Mouse (Mus musculus) kidney, embryonic 16.5 days (tissue): ENCODE measurements around the gene Fam213b. TPM values are rescaled to one million over a fixed set of nuclear protein-coding genes. Genes with fewer than 3 reads are reported as not detected.

Experiments used
- ATAC-seq: fragments of 200-750 bp; cut with Nextera tagmentation; 2 replicates; pipeline ENCODE4 v1.8.0; 2017; ENCODE audit warnings: moderate TSS enrichment; ENCODE audit not compliant: low FRiP score, low TSS enrichment
- H3K27ac ChIP-seq: fragments of 300-500 bp; sonication (generic); 2 replicates; pipeline ENCODE4 v1.5.1; 2014; ENCODE audit warnings: low read length
- H3K27me3 ChIP-seq: fragments of 300-500 bp; sonication (generic); 2 replicates; pipeline ENCODE4 v1.6.1; 2014; ENCODE audit warnings: low read length, control low read depth, mixed read lengths; ENCODE audit not compliant: insufficient read depth
- H3K36me3 ChIP-seq: fragments of 300-500 bp; sonication (generic); 2 replicates; pipeline ENCODE4 v1.6.1; 2014; ENCODE audit warnings: low read length, control low read depth, mixed read lengths; ENCODE audit not compliant: insufficient read depth
- H3K4me1 ChIP-seq: fragments of 300-500 bp; sonication (generic); 2 replicates; pipeline ENCODE4 v1.6.1; 2014; ENCODE audit warnings: low read length, control low read depth, mixed read lengths; ENCODE audit not compliant: insufficient read depth
- H3K4me2 ChIP-seq: fragments of 300-500 bp; sonication (generic); replicated peaks from 2 replicates; pipeline ENCODE4 v1.6.1; 2014; ENCODE audit warnings: low read depth, low read length
- H3K4me3 ChIP-seq: fragments of 300-500 bp; sonication (generic); 2 replicates; pipeline ENCODE4 v1.5.1; 2014; ENCODE audit warnings: mild to moderate bottlenecking, low read length
- H3K9ac ChIP-seq: fragments of 300-500 bp; sonication (generic); replicated peaks from 2 replicates; pipeline ENCODE4 v1.6.1; 2014; ENCODE audit warnings: low read length
- H3K9me3 ChIP-seq: fragments of 300-500 bp; sonication (generic); 2 replicates; pipeline ENCODE4 v1.6.1; 2016; ENCODE audit warnings: low read length, control low read depth
- WGBS: fragments of 180-500 bp; shearing (Covaris S2); extraction: QIAGEN DNeasy Blood & Tissue Kit; methylation state at CpG from one replicate; pipeline ENCODE4 v1.1.7; 2014; 5-methylcytosine and 5-hydroxymethylcytosine counted together
- polyA plus RNA-seq: library from polyadenylated mRNA; unstranded; fragments of >200 nt; fragmentation: Nextera tagmentation; extraction: Ambion mirVana; gene quantifications from 2 replicates; pipeline ENCODE4 v1.2.1, GENCODE M21; 2015

Gene Fam213b
- polyA plus RNA-seq, 1 experiment from 2014 or later, result 42.2 TPM

DNA sequence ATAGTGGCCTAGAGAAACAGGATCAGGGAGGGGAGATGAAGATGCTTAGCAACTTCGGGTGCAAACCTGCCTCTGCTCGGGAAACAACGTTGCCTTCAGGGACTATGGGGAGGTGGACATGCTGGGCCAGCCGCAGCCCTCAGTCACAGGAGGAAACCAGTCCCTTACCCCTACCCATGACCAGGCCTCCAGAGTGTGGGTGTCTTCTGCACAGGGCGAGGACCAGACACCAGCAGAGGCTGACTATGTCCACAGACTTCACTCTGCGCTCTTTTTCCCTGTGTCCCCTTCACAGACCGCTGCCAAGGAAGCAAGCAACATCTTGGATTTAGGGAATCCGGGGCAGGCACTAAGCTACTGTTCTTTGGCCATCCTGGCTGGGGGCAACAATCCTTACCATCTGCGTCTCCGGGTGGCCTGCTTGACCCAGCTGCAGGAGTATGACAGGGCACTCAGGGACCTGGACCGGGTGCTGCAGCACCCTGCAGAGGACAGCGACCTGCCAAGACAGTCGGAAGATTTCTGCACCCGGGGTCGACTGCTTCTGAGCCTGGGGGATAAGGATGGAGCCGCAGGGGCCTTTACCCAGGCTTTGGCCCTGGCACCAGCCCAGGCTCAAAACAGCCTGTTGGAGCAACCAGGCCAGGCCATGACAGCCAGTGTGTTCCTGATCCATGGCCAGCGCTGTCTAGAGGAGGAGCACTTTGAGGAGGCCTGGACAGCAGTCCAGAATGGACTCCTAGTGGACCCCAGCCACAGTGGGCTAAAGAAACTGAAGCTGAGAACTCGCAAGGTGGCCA is 33.8 kb downstream of the Fam213b start:
- Histone ChIP-seq H3K9me3 (no peaks in the 10 kb centered on the region), H3K4me2 (peak overlapping the region; percentile 60), H3K27me3 (no peaks in the 10 kb centered on the region), H3K4me3 (peak overlapping the region; percentile 45; the same call in 1 of the 2 replicates), H3K27ac (peak overlapping the region; percentile 77), H3K9ac (peak overlapping the region; percentile 58; the same call in 1 of the 2 replicates), H3K36me3 (no peaks in the 10 kb centered on the region), H3K4me1 (0 out of 2 replicates have a peak, but pooled peaks cover 7% of the 10 kb centered on the region)
- ATAC-seq, result no peak
- WGBS, result 76% methylated on average over 18 of the region's 18 CpGs

DNA sequence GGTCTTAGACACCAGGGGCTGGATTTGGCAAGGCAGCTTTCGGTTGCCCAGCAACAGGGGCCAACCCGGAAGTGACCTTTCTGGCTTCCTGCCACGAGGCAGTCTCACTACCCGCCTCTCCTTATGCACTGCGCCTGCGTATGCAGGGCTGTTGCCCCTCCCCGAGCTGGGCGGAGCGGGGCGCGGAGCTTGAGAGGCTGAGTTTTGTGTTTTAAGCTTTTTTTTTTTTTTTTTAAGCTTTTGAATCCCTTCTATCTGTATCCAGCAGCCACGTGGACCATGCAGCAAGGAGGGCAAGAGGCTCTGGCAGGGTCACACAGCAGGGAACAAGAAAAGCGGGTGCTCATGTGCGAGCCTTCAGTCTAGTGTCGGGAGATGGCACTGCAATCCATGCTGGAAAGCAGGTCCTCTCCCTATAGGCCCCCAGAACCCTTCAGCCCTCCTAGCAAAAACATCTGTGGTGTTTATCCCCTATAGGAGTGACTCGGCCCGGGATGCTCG is 34.6 kb downstream of the Fam213b start:
- under 1% methylated on average over 18 of the region's 18 CpGs for WGBS
- ATAC-seq, result peak; percentile 91

DNA sequence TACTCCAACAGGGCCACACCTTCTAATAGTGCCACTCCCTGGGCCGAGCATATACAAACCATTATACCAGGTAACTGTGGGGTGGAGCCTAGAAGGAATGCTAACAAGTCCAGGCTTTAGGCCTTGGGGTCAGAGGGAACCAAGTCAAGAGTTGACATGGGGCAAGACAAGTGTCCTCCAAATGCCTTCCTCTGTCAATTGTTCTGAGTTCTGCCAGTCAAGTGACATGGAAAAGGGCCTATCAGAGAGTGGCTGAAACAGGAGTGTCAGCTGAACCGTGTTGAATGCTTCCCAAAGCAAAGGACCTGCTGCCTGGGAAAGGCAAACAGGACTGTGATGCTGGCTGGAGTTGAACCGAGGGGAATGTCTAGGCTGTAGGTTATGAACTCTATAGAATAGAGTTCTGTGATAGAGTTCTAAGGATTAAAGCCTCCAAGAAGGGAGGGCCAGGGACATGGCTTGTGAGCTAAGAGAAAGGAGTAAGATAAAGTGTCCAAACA is 35.4 kb downstream of the Fam213b start:
- Histone ChIP-seq H3K4me2 (no peak overlapping the region), H3K4me1 (0 out of 2 replicates have a peak, but pooled peaks cover 7% of the 10 kb centered on the region), H3K9ac (no peak overlapping the region), H3K36me3 (no peaks in the 10 kb centered on the region), H3K27ac (0 out of 2 replicates have a peak overlapping the region, but pooled peaks have one; percentile 77), H3K27me3 (no peaks in the 10 kb centered on the region), H3K9me3 (no peaks in the 10 kb centered on the region), H3K4me3 (no peak overlapping the region)
- ATAC-seq, result no peak
- WGBS, result 88% methylated on average over 3 of the region's 3 CpGs

More for the DNA sequence above, 34.6 kb downstream of the Fam213b start:
- Histone ChIP-seq H3K36me3 (no peaks in the 10 kb centered on the region), H3K4me2 (peak overlapping the region; percentile 60), H3K4me3 (peak overlapping the region; percentile 45), H3K27me3 (no peaks in the 10 kb centered on the region), H3K9ac (peak overlapping the region; percentile 58), H3K27ac (peak overlapping the region; percentile 77), H3K9me3 (no peaks in the 10 kb centered on the region), H3K4me1 (0 out of 2 replicates have a peak, but pooled peaks cover 7% of the 10 kb centered on the region)

DNA sequence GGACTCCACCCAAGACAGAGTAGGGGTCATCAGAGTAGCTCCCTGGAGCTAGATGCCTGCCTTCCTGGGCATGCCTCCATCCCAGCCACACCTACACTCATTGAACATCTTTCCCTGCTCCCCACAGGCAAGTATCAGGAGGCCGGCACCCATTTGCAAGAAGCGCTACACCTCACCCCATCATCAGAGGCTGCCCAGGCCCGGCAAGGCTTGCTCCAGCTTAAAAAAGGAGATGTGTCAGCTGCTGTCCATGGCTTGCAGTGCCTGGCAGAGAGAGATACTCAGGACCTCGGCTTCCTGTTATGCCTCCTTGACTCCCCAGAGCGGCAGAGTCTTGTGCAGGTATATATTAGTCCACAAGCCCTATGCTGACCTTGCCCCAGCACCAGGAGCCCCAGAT is 37.0 kb downstream of the Fam213b start:
- no peak overlapping the region for H3K4me2 ChIP-seq
- no peak overlapping the region for H3K4me3 ChIP-seq
- H3K4me1 ChIP-seq, result 0 out of 2 replicates have a peak, but pooled peaks cover 7% of the 10 kb centered on the region
- no peak for ATAC-seq
- no peaks in the 10 kb centered on the region for H3K36me3 ChIP-seq
- no peaks in the 10 kb centered on the region for H3K9me3 ChIP-seq
- 78% methylated on average over 5 of the region's 5 CpGs for WGBS
- no peak overlapping the region for H3K9ac ChIP-seq
- H3K27ac ChIP-seq, result no peak overlapping the region
- peaks cover 4% of the 10 kb centered on the region; the same call in 1 of the 2 replicates for H3K27me3 ChIP-seq

DNA sequence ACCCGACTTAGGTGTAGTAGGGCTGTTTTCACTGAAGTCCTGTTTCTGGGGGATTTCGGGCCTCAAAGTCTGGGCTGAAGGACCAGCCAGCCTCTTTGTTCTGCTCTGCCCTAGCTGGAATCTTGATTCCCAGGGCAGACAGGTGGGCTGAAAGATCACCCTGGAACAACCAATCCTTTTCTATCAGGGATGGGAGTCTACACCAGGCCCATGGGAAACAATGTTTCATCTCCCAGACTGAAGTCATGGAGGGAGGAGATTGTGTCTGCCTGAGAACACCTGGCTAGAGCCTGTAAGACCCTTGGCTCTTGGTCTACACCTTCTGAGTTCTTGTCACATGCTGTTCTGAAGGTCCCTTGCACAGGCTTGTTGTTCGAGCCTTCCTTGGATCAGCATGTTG is 40.3 kb downstream of the Fam213b start:
- 77% methylated on average over 3 of the region's 3 CpGs for WGBS
- Histone ChIP-seq H3K36me3 (no peaks in the 10 kb centered on the region), H3K4me3 (no peak overlapping the region), H3K9ac (no peak overlapping the region), H3K27me3 (peaks cover 38% of the 10 kb centered on the region), H3K27ac (no peak overlapping the region), H3K9me3 (no peaks in the 10 kb centered on the region), H3K4me2 (no peak overlapping the region), H3K4me1 (peaks cover 3% of the 10 kb centered on the region; the same call in 1 of the 2 replicates)
- no peak for ATAC-seq

DNA sequence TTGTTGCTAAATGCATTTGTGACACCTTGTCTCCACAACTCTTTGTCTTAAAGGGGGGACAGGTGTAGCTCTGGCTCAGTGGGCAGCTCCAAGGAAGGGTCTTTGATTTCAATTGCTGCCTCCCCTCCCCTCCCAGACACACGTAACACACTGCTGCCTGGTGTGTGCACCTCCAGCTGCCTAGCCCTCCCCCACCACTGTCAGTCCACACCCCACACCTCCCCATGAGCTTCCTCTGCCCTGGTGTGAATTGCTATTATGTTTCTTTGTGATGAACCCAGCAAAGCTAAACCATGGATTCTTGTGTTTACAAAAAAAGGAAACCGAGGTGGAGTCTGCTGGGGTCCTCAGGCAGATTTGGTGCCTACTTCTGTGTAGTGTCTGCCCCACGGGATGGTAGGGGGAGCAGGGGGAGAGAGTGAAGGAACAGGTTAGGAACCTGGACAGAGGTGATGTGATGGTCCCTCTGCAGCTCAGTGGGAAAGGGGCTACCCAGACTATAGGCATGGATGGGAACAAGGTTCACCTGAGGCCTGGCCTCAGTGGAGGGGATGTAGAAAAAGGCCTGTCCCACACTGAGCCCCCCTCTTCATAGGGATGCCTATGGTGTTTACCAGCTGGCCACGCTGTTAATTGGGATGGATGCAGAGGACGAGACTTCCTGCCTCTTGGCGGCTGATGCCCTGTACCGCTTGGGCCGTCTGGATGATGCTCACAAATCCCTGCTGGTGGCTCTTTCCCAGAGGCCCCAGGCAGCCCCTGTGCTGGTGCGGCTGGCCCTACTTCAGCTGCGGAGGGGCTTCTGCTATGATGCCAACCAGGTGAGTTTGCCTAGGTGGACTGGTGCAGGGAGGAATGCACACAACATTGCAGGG is 41.3 kb downstream of the Fam213b start:
- Histone ChIP-seq H3K4me3 (no peak overlapping the region), H3K4me2 (no peak overlapping the region), H3K4me1 (peaks cover 3% of the 10 kb centered on the region; the same call in 1 of the 2 replicates), H3K9me3 (no peaks in the 10 kb centered on the region), H3K27me3 (peaks cover 40% of the 10 kb centered on the region), H3K9ac (no peak overlapping the region), H3K27ac (no peak overlapping the region), H3K36me3 (no peaks in the 10 kb centered on the region)
- ATAC-seq, result no peak
- 84% methylated on average over 10 of the region's 10 CpGs for WGBS

DNA sequence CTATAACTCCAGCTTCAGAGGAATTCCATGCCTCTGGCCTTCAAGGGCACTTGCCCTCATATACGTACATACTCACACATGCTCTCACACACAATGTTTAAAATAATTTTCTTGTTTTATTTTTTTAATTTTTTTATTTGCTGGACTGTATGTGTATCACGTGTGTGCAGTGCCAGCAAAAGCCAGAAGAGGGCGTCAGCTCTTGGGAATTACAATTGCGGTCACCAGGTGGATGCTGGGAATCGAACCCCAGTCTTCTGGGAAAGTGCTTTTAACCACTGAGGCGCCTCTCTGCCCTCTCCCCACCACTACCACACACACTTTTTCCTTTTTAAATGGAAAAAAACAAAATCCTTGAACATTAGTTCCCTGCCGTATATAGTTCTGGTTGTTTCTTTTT is 42.1 kb downstream of the Fam213b start:
- no peaks in the 10 kb centered on the region for H3K9me3 ChIP-seq
- peak overlapping the region; percentile 90 for H3K4me2 ChIP-seq
- no peak for ATAC-seq
- H3K27me3 ChIP-seq, result peaks cover 40% of the 10 kb centered on the region
- H3K27ac ChIP-seq, result no peak overlapping the region
- no peak overlapping the region for H3K9ac ChIP-seq
- H3K4me3 ChIP-seq, result peak overlapping the region; percentile 53
- 88% methylated on average over 7 of the region's 7 CpGs for WGBS
- H3K4me1 ChIP-seq, result peaks cover 3% of the 10 kb centered on the region; the same call in 1 of the 2 replicates
- H3K36me3 ChIP-seq, result no peaks in the 10 kb centered on the region

DNA sequence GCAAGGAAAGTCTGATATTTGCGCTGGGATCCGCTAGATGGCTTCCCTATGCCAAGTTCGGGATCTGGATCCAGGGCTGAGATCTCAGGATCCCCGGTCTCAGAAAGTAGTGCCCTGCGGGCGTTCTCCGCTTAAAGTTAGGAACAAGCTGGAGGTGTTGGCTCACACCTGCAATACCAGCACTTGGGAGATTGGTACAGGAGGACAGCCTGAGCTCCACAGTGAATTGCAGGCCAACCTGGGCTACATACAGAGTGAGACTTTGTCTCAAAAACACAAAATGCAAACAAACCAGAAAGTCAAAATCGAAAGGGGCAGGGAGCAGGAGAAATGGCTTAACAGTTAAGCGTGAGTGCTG is 42.5 kb downstream of the Fam213b start:
- 14% methylated on average over 9 of the region's 9 CpGs for WGBS
- Histone ChIP-seq H3K9me3 (no peaks in the 10 kb centered on the region), H3K4me2 (peak overlapping the region; percentile 90), H3K27me3 (peaks cover 40% of the 10 kb centered on the region), H3K36me3 (no peaks in the 10 kb centered on the region), H3K4me3 (peak overlapping the region; percentile 53), H3K9ac (peak overlapping the region; percentile 14), H3K4me1 (peaks cover 3% of the 10 kb centered on the region; the same call in 1 of the 2 replicates), H3K27ac (no peak overlapping the region)
- peak; percentile 33; the same call in 1 of the 2 replicates for ATAC-seq

DNA sequence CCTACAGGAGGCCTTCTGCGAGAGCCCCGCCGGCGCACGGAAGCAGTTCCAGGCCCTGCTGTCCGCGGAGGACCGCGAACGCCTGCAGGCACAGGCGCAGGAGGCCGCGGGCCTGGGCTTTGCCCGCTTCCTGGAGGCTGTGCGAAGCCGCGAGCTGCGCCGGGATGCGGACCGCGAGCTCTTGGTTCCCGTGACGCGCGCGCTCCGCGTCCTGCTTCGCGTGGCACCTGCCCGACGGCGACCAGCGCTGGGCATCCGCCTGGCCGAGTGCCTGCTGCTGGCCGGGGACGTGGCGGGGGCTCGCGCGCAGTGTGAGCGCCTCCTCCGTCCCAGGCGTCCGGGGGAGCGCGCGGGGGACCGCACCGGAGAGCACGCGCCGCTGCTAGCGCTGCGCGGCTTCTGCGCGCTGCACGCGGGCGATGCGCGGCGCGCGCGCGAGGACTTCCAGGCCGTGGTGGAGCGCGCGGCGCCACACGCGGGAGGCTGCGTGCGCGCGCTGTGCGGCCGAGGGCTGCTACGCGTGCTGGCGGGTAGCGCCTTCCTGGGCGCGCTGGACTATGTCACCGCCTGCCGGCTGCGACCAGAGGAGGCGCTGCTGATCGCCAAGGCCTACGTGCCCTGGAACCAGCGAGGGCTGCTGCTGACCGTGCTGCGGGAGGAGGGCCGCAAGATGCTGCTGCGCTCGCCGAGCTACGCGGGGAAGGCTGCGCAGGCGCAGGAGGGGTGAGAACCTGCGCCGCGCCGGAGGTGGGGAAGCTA is 43.0 kb downstream of the Fam213b start:
- Histone ChIP-seq H3K4me3 (peak overlapping the region; percentile 53), H3K27ac (no peak overlapping the region), H3K27me3 (peaks cover 40% of the 10 kb centered on the region), H3K9me3 (no peaks in the 10 kb centered on the region), H3K4me2 (peak overlapping the region; percentile 90), H3K36me3 (no peaks in the 10 kb centered on the region), H3K4me1 (peaks cover 3% of the 10 kb centered on the region; the same call in 1 of the 2 replicates), H3K9ac (peak overlapping the region; percentile 14)
- under 1% methylated on average over 102 of the region's 110 CpGs for WGBS
- peak; percentile 96 for ATAC-seq
